Comparison of ENCODE assay signal across 14 mouse cellular contexts in the genomic region with DNA sequence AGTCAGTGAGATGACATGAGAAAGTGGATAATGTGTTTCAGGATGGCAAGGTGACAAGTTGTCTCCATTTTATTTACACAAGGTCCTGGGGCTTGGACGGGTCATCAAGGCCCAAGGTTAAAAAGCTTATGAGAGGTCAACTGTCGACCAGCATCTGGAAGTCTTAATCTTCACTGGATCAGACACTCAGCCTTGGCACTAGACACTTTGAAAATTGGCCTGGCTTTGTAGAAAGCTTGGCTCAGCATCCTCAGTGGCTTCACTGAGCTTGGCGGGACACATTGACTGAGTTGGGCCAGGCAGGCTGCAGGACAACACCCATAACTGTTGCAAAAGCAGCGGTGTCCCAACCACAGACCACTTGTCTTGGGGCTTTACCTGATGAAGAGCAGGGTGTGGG.
A peak's percentile ranks its signal among the peaks of the same experiment; 100 is the strongest.
DNase-seq lines count a peak whose midpoint lies in the region; ATAC-seq and TF ChIP-seq lines count a peak whose summit lies in the region.
"Had no signal": no experiment of that assay in that cellular context is flagged by ENCODE, and none has a peak within 500 bp of the region (broad histone marks: within the 10 kb centered on the region; RNA-seq: fewer than 3 reads in every experiment).

No protein-coding gene starts in this region.

- peak overlapping the region; percentile 46 for H3K27ac ChIP-seq in gastrocnemius, adult 2 months
- H3K27ac ChIP-seq in intestine, postnatal 0 days (ENCODE audit: low read depth, low read length), result no peak overlapping the region
- H3K27ac ChIP-seq: forebrain, embryonic 15.5 days; liver, embryonic 13.5 days; midbrain, embryonic 10.5 days had no signal

- H3K4me2 ChIP-seq in intestine, postnatal 0 days (replicated peaks; ENCODE audit: low read depth), result no peak overlapping the region
- H3K4me2 ChIP-seq: forebrain, embryonic 15.5 days; liver, embryonic 13.5 days had no signal

- intact Hi-C loops in gastrocnemius, adult 2 months (cut with DNase I), result no loop called here
- intact Hi-C loops in heart, postnatal 36 days (cut with DNase I), result no loop called here

- H3K9me3 ChIP-seq in intestine, postnatal 0 days (ENCODE audit: control insufficient read depth), result no peaks in the 10 kb centered on the region
- H3K9me3 ChIP-seq: forebrain, embryonic 15.5 days; liver, embryonic 13.5 days; midbrain, embryonic 10.5 days had no signal

- no peak overlapping the region for H3K9ac ChIP-seq in intestine, postnatal 0 days (ENCODE audit: low read depth, low read length)
- H3K9ac ChIP-seq: forebrain, embryonic 15.5 days; liver, embryonic 13.5 days had no signal

- ATAC-seq in monocyte, adult 5-6 weeks (replicated peaks; ENCODE audit: insufficient number of reproducible peaks, low FRiP score, low TSS enrichment, poor library complexity, severe bottlenecking), result no peak
- no peak for ATAC-seq in intestine, postnatal 0 days
- ATAC-seq: forebrain, embryonic 15.5 days had no signal

- 53% methylated on average over 4 of the region's 4 CpGs for WGBS in lung, adult 2 months
- WGBS in intestine, postnatal 0 days, result 63% methylated on average over 4 of the region's 4 CpGs

- no peaks in the 10 kb centered on the region for H3K27me3 ChIP-seq in intestine, postnatal 0 days (replicated peaks; ENCODE audit: control insufficient read depth, insufficient read depth, low read length)
- H3K27me3 ChIP-seq: forebrain, embryonic 15.5 days; liver, embryonic 13.5 days had no signal

- peak; percentile 65 for DNase-seq in gastrocnemius, adult 2 months
- DNase-seq in gastrocnemius, postnatal 10 days, result no peak
- peak; percentile 60 to 73 for DNase-seq in lung, adult 18-20 months
- DNase-seq in lung, adult 2 months, result no peak
- peak; percentile 29 to 36 for DNase-seq in heart, postnatal 36 days
- peak; percentile 82 for DNase-seq in lung, postnatal 36 days
- DNase-seq: left cerebral cortex, postnatal 4 days; liver, embryonic 13.5 days; thymus, adult 2 months had no signal

- H3K4me3 ChIP-seq in gastrocnemius, adult 2 months, result no peak overlapping the region
- H3K4me3 ChIP-seq in lung, adult 2 months (replicated peaks; ENCODE audit: extremely low read depth, low read depth, low read length), result no peak overlapping the region
- no peak overlapping the region for H3K4me3 ChIP-seq in intestine, postnatal 0 days (ENCODE audit: low read depth, low read length)
- H3K4me3 ChIP-seq: forebrain, embryonic 15.5 days; liver, embryonic 13.5 days; midbrain, embryonic 10.5 days; myocyte had no signal

- peaks cover under 1% of the 10 kb centered on the region; the same call in 1 of the 2 replicates for H3K4me1 ChIP-seq in lung, adult 2 months (ENCODE audit: control insufficient read depth, insufficient read depth, low read length)
- no peaks in the 10 kb centered on the region for H3K4me1 ChIP-seq in intestine, postnatal 0 days (replicated peaks; ENCODE audit: control insufficient read depth, insufficient read depth, low read length)
- H3K4me1 ChIP-seq: forebrain, embryonic 15.5 days; liver, embryonic 13.5 days; midbrain, embryonic 10.5 days had no signal

- no peak for TF ChIP-seq CTCF in gastrocnemius, adult 2 months (IDR thresholded peaks at IDR 0.05)
- no peak for TF ChIP-seq CTCF in lung, adult 2 months (IDR thresholded peaks at IDR 0.05; ENCODE audit: insufficient read depth, low read length)
- TF ChIP-seq CTCF in intestine, postnatal 0 days (IDR thresholded peaks at IDR 0.05; ENCODE audit: low read depth), result no peak

- TF ChIP-seq POLR2A in lung, adult 2 months (IDR thresholded peaks at IDR 0.05; ENCODE audit: borderline replicate concordance, extremely low read depth, low read depth, low read length), result no peak

- no peaks in the 10 kb centered on the region for H3K36me3 ChIP-seq in intestine, postnatal 0 days (ENCODE audit: control insufficient read depth, insufficient read depth)
- H3K36me3 ChIP-seq: forebrain, embryonic 15.5 days; liver, embryonic 13.5 days; midbrain, embryonic 10.5 days had no signal

Comparison
In these comparisons a context has a peak if more than half of its experiments do, and no peak if none do; other contexts are left out.
1. DNase-seq: peak in gastrocnemius, adult 2 months (single experiment), lung, adult 18-20 months (2 of 2), heart, postnatal 36 days (2 of 2) and lung, postnatal 36 days (single experiment); none in gastrocnemius, postnatal 10 days (single experiment) and lung, adult 2 months (single experiment).